Mouse (Mus musculus): ENCODE measurements around the gene Apobec3.
A peak's percentile ranks its signal among the peaks of the same experiment; 100 is the strongest.
"Not testable (repeated sequence)": the region's sequence is repeated elsewhere in the genome, so short reads cannot be mapped to it uniquely, and the experiment has no call there.

Apobec3 gene

DNA sequence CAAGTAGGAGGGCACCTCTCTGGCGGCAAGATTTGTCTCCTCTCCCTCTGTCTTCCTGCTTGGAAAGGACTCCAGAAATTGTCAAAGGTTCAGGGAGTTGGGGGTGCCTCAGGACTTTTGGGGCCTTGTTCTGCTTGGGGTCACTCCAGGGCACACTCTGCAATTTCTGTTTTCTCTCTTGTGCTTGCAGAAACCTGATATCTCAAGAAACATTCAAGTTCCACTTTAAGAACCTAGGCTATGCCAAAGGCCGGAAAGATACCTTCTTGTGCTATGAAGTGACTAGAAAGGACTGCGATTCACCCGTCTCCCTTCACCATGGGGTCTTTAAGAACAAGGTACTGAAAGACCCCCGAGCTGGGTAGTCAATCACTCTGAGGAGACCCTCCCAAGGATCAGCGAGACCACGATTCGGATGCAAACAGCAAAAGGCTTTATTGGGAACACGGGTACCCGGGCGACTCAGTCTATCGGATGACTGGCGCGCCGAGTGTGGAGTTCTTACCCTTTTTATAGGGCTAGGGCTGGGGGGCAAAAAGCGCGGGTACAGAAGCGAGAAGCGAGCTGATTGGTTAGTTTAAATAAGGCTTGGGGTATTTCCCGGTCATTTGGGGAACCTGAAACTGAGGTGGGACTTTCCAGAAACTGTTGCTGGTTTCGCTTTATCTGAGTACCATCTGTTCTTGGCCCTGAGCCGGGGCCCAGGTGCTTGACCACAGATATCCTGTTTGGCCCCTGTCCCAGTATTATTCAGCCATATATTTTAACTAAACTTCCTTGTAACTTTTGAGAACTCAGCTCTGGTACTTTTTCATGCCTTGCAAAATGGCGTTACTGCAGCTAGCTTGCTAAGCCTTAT is 4.0 kb downstream of the Apobec3 start:
- not testable (repeated sequence) for ATAC-seq (ENCODE audit: low TSS enrichment)

DNA sequence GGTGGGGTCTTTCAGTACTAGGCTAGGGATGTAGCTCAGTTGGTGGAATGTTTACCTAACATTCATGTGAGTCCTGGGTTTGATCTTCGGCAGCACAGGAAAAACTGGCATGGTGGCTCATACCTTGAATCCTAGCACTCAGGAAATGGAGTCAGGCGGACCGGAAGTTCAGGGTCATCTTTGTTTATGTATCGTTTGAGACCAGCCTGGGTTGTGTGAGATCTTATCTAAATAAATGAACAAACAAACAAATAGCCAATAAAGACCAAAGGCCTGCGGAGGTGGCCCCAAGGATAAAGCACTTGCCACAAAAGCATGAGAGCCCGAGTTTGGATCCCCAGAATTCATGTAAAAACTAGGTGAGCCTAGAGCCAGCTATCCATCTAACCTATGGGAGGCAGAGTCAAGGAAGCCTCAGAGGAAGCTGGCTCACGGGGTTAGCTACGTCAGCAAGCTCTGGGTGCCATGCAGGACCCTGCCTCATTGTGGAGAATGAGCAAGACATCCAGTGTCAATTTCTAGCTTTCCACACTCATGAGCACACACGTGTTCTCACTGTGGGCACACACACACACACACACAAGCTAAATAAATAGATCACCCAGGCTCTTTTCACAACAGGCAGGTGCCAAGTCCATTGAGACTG is 4.7 kb downstream of the Apobec3 start:
- no peak for ATAC-seq (ENCODE audit: low TSS enrichment)

GRCm38 (mm10) chr15:79898988-79899387 is 7.5 kb downstream of the Apobec3 start:
- no peak for ATAC-seq (ENCODE audit: low TSS enrichment)

DNA sequence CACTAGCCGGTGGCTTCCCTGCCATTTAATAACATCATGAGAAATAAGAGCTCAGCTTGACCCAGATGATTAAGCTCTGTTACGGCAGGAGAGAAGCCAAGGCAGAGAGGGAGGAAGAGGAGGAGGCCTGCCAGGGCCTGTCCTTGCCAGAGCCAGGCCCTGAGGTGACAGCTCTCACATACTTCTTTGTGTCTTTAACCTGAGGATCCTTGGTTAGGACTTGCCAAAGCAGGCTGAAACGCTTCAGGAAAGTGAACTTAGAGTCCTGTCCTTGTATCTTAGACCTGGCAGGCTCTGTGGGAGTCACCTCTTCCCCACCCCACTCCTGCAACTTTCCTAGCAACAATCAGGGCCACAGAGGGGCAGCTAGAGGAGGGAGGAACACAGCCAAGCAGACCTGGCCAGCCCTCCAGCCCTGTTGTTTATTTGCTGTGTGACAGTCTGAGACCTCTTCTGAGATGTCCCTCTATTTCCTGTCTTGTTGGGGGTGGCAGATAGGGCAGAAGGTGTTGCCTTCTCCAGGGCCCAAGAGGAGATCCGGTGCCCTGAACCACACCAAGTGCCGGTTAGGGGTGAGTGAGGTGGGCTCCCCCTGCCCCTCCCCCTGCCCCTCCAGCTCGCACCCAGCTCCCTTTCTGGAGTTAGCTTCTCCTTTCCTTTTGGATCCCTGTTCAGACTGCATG is 8.5 kb downstream of the Apobec3 start:
- ATAC-seq (ENCODE audit: low TSS enrichment): no peak

DNA sequence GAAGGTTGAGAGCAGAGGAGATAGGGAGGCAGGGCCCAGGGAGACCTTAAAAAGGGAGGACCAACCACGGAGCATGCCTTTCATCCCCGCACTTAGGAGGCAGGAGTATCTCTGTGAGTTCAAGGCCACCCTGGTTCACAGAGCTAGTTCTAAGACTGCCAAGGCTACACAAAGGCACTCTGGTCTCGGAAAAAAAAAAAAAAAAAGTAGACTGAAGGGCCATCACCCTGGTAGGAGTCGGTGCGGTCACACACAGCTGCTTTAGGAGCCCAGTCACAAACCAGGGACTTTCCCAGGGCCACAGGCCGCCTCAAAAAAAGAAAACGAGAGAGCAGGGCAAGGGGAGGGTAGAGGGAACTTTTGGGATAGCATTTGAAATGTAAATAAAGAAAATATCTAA is 9.3 kb downstream of the Apobec3 start:
- no peak for ATAC-seq (ENCODE audit: low TSS enrichment)

GRCm38 (mm10) chr15:79901399-79901798 is 9.9 kb downstream of the Apobec3 start:
- no peak for ATAC-seq (ENCODE audit: low TSS enrichment)

GRCm38 (mm10) chr15:79903081-79903480 is 11.6 kb downstream of the Apobec3 start:
- not testable (repeated sequence) for ATAC-seq (ENCODE audit: low TSS enrichment)

GRCm38 (mm10) chr15:79903963-79904362 is 12.5 kb downstream of the Apobec3 start:
- ATAC-seq (ENCODE audit: low TSS enrichment): no peak

DNA sequence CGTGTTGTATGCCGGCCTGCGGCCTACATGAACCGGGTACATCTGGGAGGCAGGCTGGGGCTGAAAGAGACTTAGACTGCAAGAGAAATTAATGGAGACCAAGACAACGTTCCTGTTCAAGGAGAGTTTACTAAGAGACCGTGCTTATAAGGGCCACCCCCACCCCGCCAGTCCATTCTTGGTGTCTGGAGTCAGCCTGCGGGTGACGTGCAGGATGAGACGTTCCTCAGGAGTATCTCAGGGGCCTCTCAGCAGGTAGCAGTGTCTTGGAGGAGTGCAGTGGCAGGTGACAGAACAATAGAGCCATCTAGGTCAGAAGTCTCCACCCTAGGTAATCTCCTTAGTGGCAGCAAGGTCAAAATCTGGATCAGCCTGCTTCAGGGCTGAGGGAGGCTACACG is 13.2 kb downstream of the Apobec3 start:
- not testable (repeated sequence) for ATAC-seq (ENCODE audit: low TSS enrichment)

DNA sequence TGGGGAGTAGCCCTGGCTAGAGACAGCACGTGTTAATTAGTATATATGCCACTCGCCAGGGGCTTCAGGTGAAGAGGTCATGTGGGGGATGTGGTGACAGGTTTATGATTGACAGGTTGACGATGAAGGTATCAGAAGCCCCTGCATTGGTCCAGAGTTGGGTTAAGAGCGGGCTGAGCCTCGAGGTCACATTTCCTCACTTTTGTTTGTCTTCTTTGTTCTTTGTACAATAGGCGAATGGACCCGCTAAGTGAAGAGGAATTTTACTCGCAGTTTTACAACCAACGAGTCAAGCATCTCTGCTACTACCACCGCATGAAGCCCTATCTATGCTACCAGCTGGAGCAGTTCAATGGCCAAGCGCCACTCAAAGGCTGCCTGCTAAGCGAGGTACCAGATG is 13.8 kb downstream of the Apobec3 start:
- no peak for ATAC-seq (ENCODE audit: low TSS enrichment)

GRCm38 (mm10) chr15:79906855-79907254 is 15.4 kb downstream of the Apobec3 start:
- ATAC-seq (ENCODE audit: low TSS enrichment): no peak

DNA sequence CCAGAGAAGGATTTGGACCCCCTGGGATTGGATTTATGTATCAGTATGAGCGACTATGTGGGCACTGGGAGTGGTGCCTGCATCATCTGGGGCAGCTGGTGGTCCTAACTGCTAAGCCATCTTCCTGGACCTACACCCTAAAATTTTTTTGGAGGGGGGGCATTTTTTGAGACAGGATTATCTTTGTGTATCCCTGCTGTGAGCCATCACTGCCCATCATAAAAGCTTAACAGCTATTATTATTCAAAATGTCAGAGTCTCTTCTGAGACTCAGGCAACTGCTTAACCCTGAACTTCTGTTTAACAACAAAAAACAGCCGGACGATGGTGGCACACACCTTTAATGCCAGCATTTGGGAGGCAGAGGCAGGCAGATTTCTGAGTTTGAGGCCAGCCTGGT is 17.5 kb downstream of the Apobec3 start:
- not testable (repeated sequence) for ATAC-seq (ENCODE audit: low TSS enrichment)

DNA sequence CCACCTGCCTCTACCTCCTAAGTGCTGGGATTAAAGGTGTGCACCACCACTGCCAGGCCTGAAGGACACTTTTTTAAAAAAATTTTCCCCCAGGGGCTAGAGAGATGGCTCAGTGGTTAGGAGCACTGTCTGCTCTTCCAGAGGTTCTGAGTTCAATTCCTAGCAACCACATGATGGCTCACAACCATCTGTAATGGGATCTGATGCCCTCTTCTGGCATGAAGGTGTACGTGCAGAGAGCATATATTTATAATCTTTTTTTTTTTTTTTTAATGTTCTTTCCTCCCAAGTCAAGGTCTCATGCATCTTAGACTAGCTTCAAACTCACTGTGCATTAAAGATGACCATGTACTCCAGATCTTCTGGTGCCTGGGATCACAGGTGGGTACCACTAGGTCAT is 19.4 kb downstream of the Apobec3 start:
- not testable (repeated sequence) for ATAC-seq (ENCODE audit: low TSS enrichment)

DNA sequence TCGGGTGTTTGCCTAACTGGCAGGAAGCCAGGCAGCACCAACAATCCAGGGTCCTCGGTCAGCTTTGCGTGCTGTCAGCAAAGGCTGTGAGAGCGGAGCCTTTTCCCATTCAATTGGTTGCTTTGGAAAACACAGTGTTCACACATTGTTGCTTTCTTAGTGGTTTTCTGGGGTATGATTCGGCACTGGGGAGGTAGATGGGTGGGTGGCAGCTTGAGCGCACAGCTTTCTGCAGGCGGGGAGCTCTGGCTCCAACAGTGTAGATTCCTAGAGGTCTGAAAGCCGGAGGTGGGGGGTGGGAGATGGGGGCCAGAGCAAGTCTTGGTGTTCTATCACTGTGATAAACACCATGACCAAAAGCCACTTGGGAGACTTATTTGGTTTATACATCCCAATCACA is 19.9 kb downstream of the Apobec3 start:
- ATAC-seq (ENCODE audit: low TSS enrichment): peak; percentile 62; the same call in 1 of the 2 replicates

GRCm38 (mm10) chr15:79913761-79914346 is 22.4 kb downstream of the Apobec3 start:
- ATAC-seq (ENCODE audit: low TSS enrichment): no peak

GRCm38 (mm10) chr15:79914357-79914756 is 22.9 kb downstream of the Apobec3 start:
- ATAC-seq (ENCODE audit: low TSS enrichment): peak; percentile 80

- ATAC-seq (ENCODE audit: low TSS enrichment): no peak
Observed at GRCm38 (mm10) chr15:79916150-79916549, 24.7 kb downstream of the Apobec3 start.

- no peak for ATAC-seq (ENCODE audit: low TSS enrichment)
Observed at GRCm38 (mm10) chr15:79917111-79917720, 25.8 kb downstream of the Apobec3 start.

DNA sequence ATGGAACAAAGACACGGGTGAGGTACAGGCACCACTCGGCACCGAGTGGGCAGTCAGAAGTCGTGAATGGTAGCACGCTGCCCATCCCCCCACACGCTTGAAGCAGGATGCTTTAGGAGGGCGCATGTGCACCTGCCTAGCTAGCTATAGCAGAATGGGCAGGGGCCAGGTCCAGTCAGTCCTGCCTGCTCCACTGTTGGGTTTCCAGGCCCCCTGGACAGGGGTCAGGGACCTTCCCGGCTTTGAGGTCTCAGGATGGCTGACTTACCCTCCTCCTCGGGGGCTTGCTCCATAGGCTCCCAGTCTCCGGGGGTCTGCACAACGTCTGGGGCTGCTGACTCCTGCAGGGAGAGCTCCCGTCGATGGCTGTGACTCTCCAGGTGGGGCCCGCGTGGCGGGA is 27.0 kb downstream of the Apobec3 start:
- ATAC-seq (ENCODE audit: low TSS enrichment): no peak

- ATAC-seq (ENCODE audit: low TSS enrichment): no peak
Observed at GRCm38 (mm10) chr15:79919787-79920186, 28.3 kb downstream of the Apobec3 start.

DNA sequence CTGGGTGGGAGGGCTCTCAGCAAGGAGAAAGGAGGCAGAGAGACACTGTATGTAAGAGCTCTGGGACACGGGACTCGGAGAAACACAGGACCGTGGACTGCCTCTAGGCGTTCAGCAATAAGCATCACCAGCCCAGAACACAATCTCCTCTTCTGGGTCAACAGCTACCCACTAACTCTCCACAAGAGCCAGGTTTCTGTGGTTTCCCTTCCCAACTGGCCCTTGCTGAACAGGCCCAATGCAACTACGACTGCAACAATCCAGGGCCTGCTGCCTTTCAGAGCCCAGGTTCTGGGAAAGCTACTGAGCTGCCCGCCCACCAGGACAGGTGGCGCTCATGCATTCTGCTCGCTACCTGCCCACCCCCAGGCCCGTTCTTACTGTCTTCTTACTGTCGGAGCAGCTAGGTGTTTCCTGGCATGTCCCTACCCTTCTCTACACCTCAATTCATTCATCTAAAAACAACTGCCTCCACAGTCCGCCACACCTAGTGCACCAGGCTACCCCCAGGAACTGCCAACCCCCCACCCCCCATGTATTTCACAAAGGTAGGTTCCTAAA is 35.5 kb downstream of the Apobec3 start:
- ATAC-seq (ENCODE audit: low TSS enrichment): 0 out of 2 replicates have a peak, but pooled peaks have one; percentile 3

All from frontal cortex, adult (tissue).